Mouse (Mus musculus): ENCODE data around the gene Matn4. TPM values are rescaled to one million over a fixed set of nuclear protein-coding genes. Genes with fewer than 3 reads are reported as not detected.

Matn4 gene
- total RNA-seq, 2 experiments from 2014 or later: 10.3 to 11.2 TPM

DNA sequence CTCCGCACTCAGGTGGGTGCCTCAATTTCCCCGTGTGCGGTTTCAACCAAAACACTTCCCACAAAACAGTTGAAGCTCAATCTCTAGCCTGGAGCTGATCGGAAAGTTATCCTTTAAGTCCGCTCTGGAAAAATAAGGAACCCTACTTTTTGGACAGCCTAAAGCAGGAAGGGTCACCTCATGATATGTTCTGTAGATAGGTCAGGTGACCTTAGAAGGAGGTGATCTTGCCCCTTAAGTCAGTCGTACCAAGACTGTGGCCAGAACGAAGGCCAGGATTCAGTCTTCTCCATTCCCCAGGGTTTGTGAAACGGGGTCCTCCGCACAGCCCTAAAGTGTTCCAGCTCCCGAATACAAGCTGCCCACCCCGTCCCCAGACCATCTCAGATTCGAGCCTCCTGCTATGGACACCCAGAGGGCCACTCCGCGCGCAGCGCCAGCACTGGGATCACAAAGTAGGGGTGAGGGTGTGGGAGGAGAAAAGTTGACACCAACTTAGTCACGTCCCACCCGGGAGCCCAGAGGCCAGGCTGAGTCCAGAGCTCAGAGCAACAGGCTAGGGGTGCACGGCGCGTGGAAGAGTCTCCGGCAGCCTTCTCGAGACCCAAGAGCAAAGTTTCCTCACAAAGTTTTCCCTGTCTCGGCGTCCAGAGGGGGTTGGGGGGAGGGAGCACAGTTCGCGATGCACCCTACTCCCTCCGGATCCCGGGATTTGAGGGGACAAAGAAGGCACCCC, 37.5 kb upstream of the Matn4 start:
- peak overlapping the region; percentile 51 for H3K4me3 ChIP-seq
- H3K27ac ChIP-seq: peak overlapping the region; percentile 81
- TF ChIP-seq CTCF (conservative IDR thresholded peaks at IDR 0.05): no peak
- no peak for DNase-seq (ENCODE audit: low spot score in 2 of 2)

- DNase-seq (ENCODE audit: low spot score in 2 of 2): no peak
- Histone ChIP-seq H3K27ac (peak overlapping the region; percentile 81), H3K4me3 (peak overlapping the region; percentile 51)
- no peak for TF ChIP-seq CTCF (conservative IDR thresholded peaks at IDR 0.05)
Observed at GRCm38 (mm10) chr2:164441731-164442130, 36.8 kb upstream of the Matn4 start.

DNA sequence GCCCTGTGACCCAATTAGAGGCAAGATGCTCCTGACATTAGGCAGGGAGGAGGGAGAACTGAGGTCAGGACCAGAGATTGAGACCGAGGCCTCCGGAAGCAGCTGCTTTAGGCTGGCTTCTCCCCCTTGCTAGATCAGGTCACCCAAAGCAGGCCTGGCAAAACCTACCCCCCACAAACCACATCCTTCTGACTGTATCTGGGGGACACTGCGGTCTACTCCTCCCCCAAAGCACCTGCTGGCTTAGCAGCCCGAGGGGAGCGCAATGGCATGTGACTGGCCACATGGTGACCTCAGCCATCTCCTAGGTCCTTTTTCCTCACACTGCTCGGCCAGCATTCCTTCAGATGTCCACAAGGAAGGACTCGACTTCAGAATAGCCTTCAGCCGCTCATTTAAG, 36.2 kb upstream of the Matn4 start:
- TF ChIP-seq CTCF (conservative IDR thresholded peaks at IDR 0.05): no peak
- Histone ChIP-seq H3K27ac (peak overlapping the region; percentile 81), H3K4me3 (peak overlapping the region; percentile 51)
- DNase-seq (ENCODE audit: low spot score in 2 of 2): no peak

- Histone ChIP-seq H3K4me3 (peak overlapping the region; percentile 51), H3K27ac (peak overlapping the region; percentile 81)
- TF ChIP-seq CTCF (conservative IDR thresholded peaks at IDR 0.05): no peak
- no peak for DNase-seq (ENCODE audit: low spot score in 2 of 2)
Observed at GRCm38 (mm10) chr2:164440314-164440713, 35.4 kb upstream of the Matn4 start.

- H3K27ac ChIP-seq: peak overlapping the region; percentile 81
- peak; percentile 17 to 64 for DNase-seq (ENCODE audit: low spot score in 2 of 2)
- H3K4me3 ChIP-seq: peak overlapping the region; percentile 17; the same call in 1 of the 2 replicates
- TF ChIP-seq CTCF (conservative IDR thresholded peaks at IDR 0.05): no peak
Observed at GRCm38 (mm10) chr2:164439001-164439421, 34.1 kb upstream of the Matn4 start.

DNA sequence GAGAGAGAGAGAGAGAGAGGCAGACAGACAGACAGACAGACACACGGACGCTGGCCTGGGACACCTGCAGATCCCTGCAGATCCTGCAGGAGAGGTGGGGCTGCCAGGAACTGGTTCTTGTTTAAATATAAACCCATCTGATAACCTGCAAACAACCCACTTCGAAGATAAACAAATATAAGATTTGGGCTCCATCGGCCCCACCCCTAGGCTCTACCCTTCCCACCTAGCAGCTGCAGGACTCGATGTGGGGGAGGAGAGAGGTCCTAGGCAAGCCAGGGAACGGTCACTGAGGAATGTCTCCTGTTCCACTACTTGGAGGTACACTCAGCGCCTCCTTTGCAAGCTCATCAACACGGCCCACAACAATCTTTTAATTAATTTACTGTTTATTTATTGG, 33.3 kb upstream of the Matn4 start:
- no peak for DNase-seq (ENCODE audit: low spot score in 2 of 2)
- Histone ChIP-seq H3K4me3 (peak overlapping the region; percentile 20; the same call in 1 of the 2 replicates), H3K27ac (peak overlapping the region; percentile 81)
- TF ChIP-seq CTCF (conservative IDR thresholded peaks at IDR 0.05): no peak

DNA sequence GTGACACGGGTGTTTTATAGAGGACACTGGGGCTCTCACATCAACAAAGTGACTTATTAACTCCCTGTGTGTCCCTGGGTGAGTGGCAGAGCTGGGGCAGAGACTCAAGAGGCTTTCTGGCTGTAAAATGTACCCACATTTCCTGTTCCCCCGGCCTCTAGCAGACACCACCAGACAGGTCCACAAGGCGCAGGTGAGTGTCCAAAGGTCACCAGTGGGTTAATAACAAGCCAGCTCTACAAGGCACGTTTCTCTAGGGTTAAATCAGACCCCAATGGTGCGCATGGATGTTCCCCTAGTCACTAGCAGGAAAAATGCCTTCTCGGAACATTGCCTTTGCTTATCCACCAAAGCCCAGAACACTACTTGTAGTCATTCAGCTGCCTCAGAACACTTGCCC, 32.8 kb upstream of the Matn4 start:
- H3K27ac ChIP-seq: peak overlapping the region; percentile 89
- TF ChIP-seq CTCF (conservative IDR thresholded peaks at IDR 0.05): no peak
- H3K4me3 ChIP-seq: peak overlapping the region; percentile 17; the same call in 1 of the 2 replicates
- no peak for DNase-seq (ENCODE audit: low spot score in 2 of 2)

DNA sequence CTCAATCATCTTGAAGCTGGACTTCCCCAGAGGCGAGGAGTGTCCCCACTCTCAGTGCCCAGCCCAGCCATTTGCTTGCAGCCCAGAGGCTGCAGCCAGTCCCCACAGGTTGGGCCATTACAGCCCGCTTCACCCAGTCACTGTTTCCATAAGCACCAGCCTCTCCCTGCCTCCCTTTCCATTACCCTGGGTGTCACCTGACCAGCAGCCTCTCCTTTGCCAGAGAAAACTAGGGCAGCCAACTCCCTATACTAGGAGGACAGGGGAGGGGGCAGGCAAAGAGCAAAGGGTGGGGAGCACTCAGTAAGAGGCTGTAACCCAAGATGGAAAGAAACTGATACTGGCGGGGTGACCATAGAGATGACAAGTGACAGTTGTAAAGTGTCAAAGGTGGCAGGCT, 32.0 kb upstream of the Matn4 start:
- DNase-seq (ENCODE audit: low spot score in 2 of 2): no peak
- no peak for TF ChIP-seq CTCF (conservative IDR thresholded peaks at IDR 0.05)
- peak overlapping the region; percentile 12; the same call in 1 of the 2 replicates for H3K4me3 ChIP-seq
- H3K27ac ChIP-seq: peak overlapping the region; percentile 89

DNA sequence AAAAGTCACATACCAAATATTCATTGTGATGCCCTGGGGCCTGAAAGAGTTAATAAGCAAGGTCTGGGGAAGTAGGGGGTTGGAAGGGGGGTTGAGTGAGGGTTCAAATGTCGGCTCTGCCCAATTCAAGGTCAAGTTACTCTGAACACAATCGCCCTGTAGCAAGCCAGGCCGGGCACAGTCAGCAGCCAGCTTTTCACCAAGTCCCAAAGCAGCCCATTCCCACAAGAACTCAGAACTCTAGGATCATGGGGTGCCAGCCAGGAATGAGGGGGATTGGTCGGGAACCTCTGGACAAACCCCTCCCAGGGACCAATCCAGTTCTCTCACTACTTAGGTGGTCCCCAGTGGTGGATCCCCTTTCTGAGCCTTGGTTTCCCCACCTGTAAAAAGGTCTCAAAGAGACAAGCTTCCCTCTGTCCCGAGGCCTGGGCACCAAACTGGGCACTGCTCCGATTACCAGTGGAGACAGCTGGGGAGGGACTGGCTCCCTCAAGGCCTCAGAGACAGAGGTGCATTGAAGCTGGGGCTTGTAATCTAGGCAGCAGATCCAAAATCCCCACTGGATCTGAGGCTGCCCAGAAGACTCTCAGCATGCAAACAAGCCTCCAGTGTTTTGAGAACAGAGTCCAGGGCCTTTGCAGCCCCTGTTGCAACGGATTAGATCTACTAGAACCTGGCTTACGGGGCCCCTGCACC, 31.4 kb upstream of the Matn4 start:
- DNase-seq (ENCODE audit: low spot score in 2 of 2): peak; percentile 37 to 58
- Histone ChIP-seq H3K27ac (peak overlapping the region; percentile 89), H3K4me3 (peak overlapping the region; percentile 12; the same call in 1 of the 2 replicates)
- TF ChIP-seq CTCF (conservative IDR thresholded peaks at IDR 0.05): no peak

DNA sequence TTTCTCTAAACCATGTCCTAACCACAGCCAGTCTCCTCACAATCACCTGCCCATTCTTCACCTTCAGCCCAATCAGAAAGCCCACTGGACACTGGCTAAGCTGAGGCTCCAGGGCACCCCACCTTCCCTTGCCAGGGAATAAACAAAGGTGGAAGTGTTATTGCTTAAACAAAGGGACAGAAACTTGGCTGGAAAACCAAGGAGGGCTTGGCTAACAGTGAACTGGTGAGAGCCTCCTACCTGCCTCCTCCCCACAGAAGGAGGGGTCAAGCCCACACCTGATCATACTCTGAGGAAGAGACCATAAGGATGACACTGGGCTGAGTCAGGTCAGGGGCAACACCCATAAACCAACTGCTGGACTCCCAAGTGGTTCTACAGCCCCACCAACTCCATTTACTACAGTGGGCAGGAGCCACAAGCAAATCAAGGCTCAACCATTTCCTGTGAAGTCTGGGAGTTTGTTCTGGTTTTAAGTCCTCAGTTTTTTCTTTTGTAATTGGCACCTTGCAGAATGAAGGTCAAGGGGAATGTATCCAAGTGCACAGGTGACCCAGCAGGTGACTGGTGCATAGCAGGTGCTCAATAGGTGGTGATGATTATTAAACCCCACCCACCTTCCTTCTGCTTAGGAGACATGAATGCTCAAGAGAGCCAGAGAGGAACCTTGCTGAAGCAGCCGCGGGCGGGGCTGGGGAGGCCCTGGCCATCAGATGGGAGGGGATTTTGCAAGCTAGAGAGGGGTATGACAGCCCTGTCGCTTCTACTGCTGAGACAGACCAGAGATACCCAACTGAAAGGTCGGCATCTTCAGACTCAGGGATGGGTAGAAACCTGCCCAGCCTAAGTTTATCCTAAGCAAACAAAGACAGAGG, 30.5 kb upstream of the Matn4 start:
- no peak for TF ChIP-seq CTCF (conservative IDR thresholded peaks at IDR 0.05)
- no peak for DNase-seq (ENCODE audit: low spot score in 2 of 2)
- Histone ChIP-seq H3K27ac (peak overlapping the region; percentile 89), H3K4me3 (no peak overlapping the region; the same call in 1 of the 2 replicates)

DNA sequence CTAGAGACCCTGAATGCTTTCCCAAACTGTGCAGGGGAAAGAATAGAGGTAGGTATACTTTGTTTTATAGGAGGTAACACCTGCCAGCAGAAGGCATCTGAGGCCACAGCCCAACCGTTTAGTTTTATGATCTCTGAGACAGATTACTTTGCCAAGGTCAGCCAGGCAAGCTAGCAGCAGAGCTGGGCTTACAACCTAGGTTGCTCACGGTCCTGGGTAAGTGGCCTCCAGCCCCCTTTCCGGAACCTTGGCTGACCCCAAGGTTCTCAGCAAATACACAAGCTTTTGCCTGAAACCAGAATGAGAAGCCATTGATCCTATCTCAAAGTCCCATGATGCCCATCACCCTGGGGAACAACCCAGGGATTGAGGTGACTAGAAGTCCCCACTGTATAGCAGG, 29.7 kb upstream of the Matn4 start:
- no peak for DNase-seq (ENCODE audit: low spot score in 2 of 2)
- H3K27ac ChIP-seq: peak overlapping the region; percentile 89

DNA sequence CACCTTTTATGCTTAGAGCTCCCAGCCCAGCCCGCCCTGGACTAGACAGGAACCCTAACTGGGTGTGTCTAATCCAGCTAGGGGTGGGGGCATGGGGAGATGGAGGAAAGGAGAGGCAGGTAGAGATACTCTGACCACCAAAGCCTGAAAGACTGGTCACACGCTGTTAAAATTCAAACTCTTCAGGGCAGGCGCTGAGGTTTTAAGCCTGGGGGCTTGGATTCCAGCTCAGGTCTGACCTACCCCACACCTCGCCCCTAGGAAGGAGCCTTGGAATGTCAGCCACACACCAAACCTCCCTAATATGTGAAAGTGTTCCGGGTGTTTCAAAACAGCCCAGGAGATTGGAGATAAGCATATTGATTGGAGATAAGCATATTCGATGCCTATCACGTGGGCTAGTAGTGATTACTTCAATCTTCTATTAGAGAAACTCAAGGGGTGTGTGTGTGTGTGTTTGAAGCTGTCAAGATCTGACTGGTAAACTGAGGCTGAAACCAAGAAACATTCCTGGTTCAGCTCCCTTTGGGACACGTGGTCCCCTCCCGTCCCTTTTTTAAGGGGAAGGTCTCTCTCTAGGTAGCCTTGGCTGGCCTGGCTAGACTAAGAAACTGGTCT, 28.4 kb upstream of the Matn4 start:
- TF ChIP-seq CTCF (conservative IDR thresholded peaks at IDR 0.05): no peak
- DNase-seq (ENCODE audit: low spot score in 2 of 2): no peak
- Histone ChIP-seq H3K27ac (peak overlapping the region; percentile 89; the same call in 1 of the 2 replicates), H3K4me3 (no peak overlapping the region; the same call in 1 of the 2 replicates)

More for the DNA sequence above, 29.7 kb upstream of the Matn4 start:
- TF ChIP-seq CTCF (conservative IDR thresholded peaks at IDR 0.05): no peak
- H3K4me3 ChIP-seq: no peak overlapping the region
